Mouse (Mus musculus) testis, adult 2 months (tissue): ENCODE measurements around the gene Cyp3a41a.
"Not testable (repeated sequence)": the region's sequence is repeated elsewhere in the genome, so short reads cannot be mapped to it uniquely, and the experiment has no call there.

Experiments
- CTCF ChIP-seq: fragments of 200-500 bp; IDR thresholded peaks from 2 replicates; pipeline ENCODE4 v1.5.1; 2012; ENCODE audit warnings: low read depth, mild to moderate bottlenecking, inconsistent platforms, low read length, moderate library complexity; ENCODE audit not compliant: control insufficient read depth, insufficient read depth, insufficient replicate concordance
- POLR2A ChIP-seq: fragments of 200-500 bp; IDR thresholded peaks from 2 replicates; pipeline ENCODE4 v1.6.1; 2012; ENCODE audit warnings: low read depth, mild to moderate bottlenecking, inconsistent platforms, low read length, moderate library complexity; ENCODE audit not compliant: control insufficient read depth

GRCm38 (mm10) chr5:145737512-145737911 is 17.6 kb upstream of the Cyp3a41a start:
- TF ChIP-seq POLR2A, CTCF: not testable (repeated sequence)
